Mouse (Mus musculus) liver, embryonic 18 days (tissue): ENCODE results near the gene Ctf2. TPM values are rescaled to one million over a fixed set of nuclear protein-coding genes. Genes with fewer than 3 reads are reported as not detected.

Source experiments
- polyA plus RNA-seq: library from polyadenylated mRNA; depleted of rRNA; stranded (reverse); fragments of >200 nt; gene quantifications from 2 replicates; pipeline ENCODE4 v1.2.3, GENCODE M21; 2012; rRNA removed

The Ctf2 gene
- not detected in 2 replicates for polyA plus RNA-seq

GRCm38 (mm10) chr7:127732066-127732465 is at the start of gene Ctf2:
TSS of gene Ctf2 (minus strand) at chr7:127732166.

GRCm38 (mm10) chr7:127776426-127776825 is 44.5 kb upstream of the Ctf2 start, which contains the start of gene Setd1a:
TSS of gene Setd1a (plus strand) at chr7:127776670.

GRCm38 (mm10) chr7:127769651-127770038 is 37.7 kb upstream of the Ctf2 start, which contains the start of gene Orai3:
TSS of gene Orai3 (plus strand) at chr7:127769815.

GRCm38 (mm10) chr7:127744366-127745045 is 12.5 kb upstream of the Ctf2 start, which contains the start of gene Fbxl19:
TSS of gene Fbxl19 (plus strand) at chr7:127744543.

GRCm38 (mm10) chr7:127712461-127713385 is 19.2 kb downstream of the Ctf2 start, which contains the start of gene Ctf1:
TSS of gene Ctf1 (plus strand) at chr7:127712736.

GRCm38 (mm10) chr7:127708207-127709078 is 23.5 kb downstream of the Ctf2 start, which contains the start of gene Bcl7c:
TSS of gene Bcl7c (minus strand) at chr7:127708933.

Other genes with a start within 250 kb of the Ctf2 start
- gene Srcap, start 220.2 kb downstream of the Ctf2 start, polyA plus RNA-seq: 2.5 and 2.8 TPM in 2 replicates
- 3.5 and 5.2 TPM in 2 replicates for gene Gm42715, start 212.6 kb downstream of the Ctf2 start, polyA plus RNA-seq
- 0.68 and 0.78 TPM in 2 replicates for gene Tmem265, start 170.8 kb downstream of the Ctf2 start, polyA plus RNA-seq
- 28.4 and 35.4 TPM in 2 replicates for gene Phkg2, start 158.8 kb downstream of the Ctf2 start, polyA plus RNA-seq
- 3.1 and 4.4 TPM in 2 replicates for gene Ccdc189, start 143.6 kb downstream of the Ctf2 start, polyA plus RNA-seq
- gene Rnf40, start 143.4 kb downstream of the Ctf2 start, polyA plus RNA-seq: 12.6 and 15.5 TPM in 2 replicates
- 3.4 and 4.5 TPM in 2 replicates for gene Zfp629, start 116.4 kb downstream of the Ctf2 start, polyA plus RNA-seq
- gene Bcl7c, start 23.2 kb downstream of the Ctf2 start, polyA plus RNA-seq: 12.7 and 12.9 TPM in 2 replicates
- gene Ctf1, start 19.4 kb downstream of the Ctf2 start, polyA plus RNA-seq: 6.2 and 6.4 TPM in 2 replicates
- gene Fbxl19, start 12.4 kb upstream of the Ctf2 start, polyA plus RNA-seq: 5.1 and 5.4 TPM in 2 replicates
- gene Orai3, start 37.6 kb upstream of the Ctf2 start, polyA plus RNA-seq: 11.4 and 12.1 TPM in 2 replicates
- 3.8 and 4.8 TPM in 2 replicates for gene Setd1a, start 44.5 kb upstream of the Ctf2 start, polyA plus RNA-seq
- 0.12 TPM in 1 of 2 replicates, not detected in the other for gene Gm49388, start 53.4 kb upstream of the Ctf2 start, polyA plus RNA-seq
- gene Hsd3b7, start 68.4 kb upstream of the Ctf2 start, polyA plus RNA-seq: 228 and 255 TPM in 2 replicates
- gene Stx4a, start 92.1 kb upstream of the Ctf2 start, polyA plus RNA-seq: 39.6 and 41.1 TPM in 2 replicates
- gene Stx1b, start 92.4 kb upstream of the Ctf2 start, polyA plus RNA-seq: 2.5 and 2.9 TPM in 2 replicates
- gene Zfp646, start 144.1 kb upstream of the Ctf2 start, polyA plus RNA-seq: 5.3 and 5.5 TPM in 2 replicates
- gene Zfp668, start 144.7 kb upstream of the Ctf2 start, polyA plus RNA-seq: 1.7 and 1.9 TPM in 2 replicates
- 1.8 and 1.9 TPM in 2 replicates for gene Prss53, start 158.8 kb upstream of the Ctf2 start, polyA plus RNA-seq
- not detected in 2 replicates for gene Gm21974, start 163.3 kb upstream of the Ctf2 start, polyA plus RNA-seq
- 384 and 432 TPM in 2 replicates for gene Vkorc1, start 163.5 kb upstream of the Ctf2 start, polyA plus RNA-seq
- 21.6 TPM in 2 replicates for gene Bckdk, start 171.9 kb upstream of the Ctf2 start, polyA plus RNA-seq
- 11.1 and 11.5 TPM in 2 replicates for gene Kat8, start 180.3 kb upstream of the Ctf2 start, polyA plus RNA-seq
- gene Prss8, start 197.9 kb upstream of the Ctf2 start, polyA plus RNA-seq: 24.5 and 29.4 TPM in 2 replicates
- 3.5 and 4.0 TPM in 2 replicates for gene Prss36, start 214.6 kb upstream of the Ctf2 start, polyA plus RNA-seq
- 203 and 208 TPM in 2 replicates for gene Fus, start 235.3 kb upstream of the Ctf2 start, polyA plus RNA-seq